Mouse (Mus musculus): ENCODE data around the gene Rab3d. TPM values are rescaled to one million over a fixed set of nuclear protein-coding genes. Genes with fewer than 3 reads are reported as not detected.
A peak's percentile ranks its signal among the peaks of the same experiment; 100 is the strongest.

Gene Rab3d
- polyA plus RNA-seq, 1 experiment from 2014 or later: 23.0 TPM

DNA sequence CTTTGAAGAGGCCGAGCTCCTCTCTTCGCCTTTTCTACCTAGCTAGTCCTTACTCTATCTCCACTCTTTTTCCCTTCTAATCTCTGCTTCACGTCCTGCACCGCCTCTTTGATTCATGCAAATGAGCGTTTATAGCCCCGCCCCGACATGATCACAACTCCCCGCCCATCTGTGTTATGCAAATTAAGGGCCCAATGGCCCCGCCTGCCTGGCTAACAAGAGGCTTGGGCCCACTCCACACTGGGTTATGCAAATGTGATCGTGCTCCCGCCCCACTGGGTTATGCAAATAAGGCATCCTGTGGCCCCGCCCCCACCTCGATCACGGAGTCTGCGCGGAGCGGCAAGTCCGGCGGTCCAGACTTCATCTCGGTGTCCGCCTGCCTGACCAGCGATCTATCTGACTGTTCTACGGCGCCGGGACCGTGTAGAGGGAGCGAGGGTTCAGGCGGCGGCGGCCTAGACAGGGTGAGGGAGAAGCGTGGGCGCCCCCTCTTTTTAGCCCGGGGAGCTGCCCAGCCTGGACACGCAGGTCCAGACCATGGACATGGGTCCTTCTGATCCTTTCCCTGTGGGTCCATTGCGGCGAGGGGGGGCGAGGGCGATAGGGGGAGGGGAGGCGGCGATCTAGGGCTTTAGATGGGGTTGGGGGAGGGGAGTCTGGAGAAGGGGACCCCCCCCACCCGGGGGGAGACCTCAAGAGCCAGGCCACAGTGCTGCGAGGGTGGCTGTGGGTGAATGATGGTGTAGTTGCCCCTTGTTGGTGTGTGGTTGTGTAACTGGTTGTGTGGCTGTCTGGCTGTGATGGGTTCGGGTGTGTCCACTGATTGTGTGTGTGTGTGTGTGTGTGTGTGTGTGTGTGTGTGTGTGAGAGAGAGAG, 18.9 kb upstream of the Rab3d start, which contains the start of gene Plppr2:
Plppr2 (plus strand) TSS at position 342 of the 879 bp plus-strand sequence.
- H3K4me3 ChIP-seq: peak within 1 kb of the TSS; percentile 59
- peak within 1 kb of the TSS; percentile 86 for H3K27ac ChIP-seq (replicated peaks)
- ATAC-seq (ENCODE audit: low FRiP score, low read depth): peak; percentile 96
- H3K36me3 ChIP-seq: no peaks in the 10 kb centered on the region; the same call in 1 of the 2 replicates
- peaks cover 27% of the 10 kb centered on the region for H3K4me1 ChIP-seq (replicated peaks)
- under 1% methylated on average over 42 of the region's 43 CpGs for WGBS
- peak within 1 kb of the TSS; percentile 64 for H3K4me2 ChIP-seq
- H3K9me3 ChIP-seq: no peaks in the 10 kb centered on the region
- H3K9ac ChIP-seq: peak within 1 kb of the TSS; percentile 67
- H3K27me3 ChIP-seq: no peaks in the 10 kb centered on the region

GRCm38 (mm10) chr9:21935466-21936131, 17.6 kb upstream of the Rab3d start:
- Histone ChIP-seq H3K9ac (no peak overlapping the region), H3K27me3 (no peaks in the 10 kb centered on the region), H3K4me1 (replicated peaks) (peaks cover 27% of the 10 kb centered on the region), H3K4me3 (no peak overlapping the region), H3K4me2 (peak overlapping the region; percentile 64), H3K27ac (replicated peaks) (peak overlapping the region; percentile 86), H3K9me3 (no peaks in the 10 kb centered on the region), H3K36me3 (no peaks in the 10 kb centered on the region; the same call in 1 of the 2 replicates)
- no peak for ATAC-seq (ENCODE audit: low FRiP score, low read depth)
- WGBS: 91% methylated on average over 7 of the region's 7 CpGs

DNA sequence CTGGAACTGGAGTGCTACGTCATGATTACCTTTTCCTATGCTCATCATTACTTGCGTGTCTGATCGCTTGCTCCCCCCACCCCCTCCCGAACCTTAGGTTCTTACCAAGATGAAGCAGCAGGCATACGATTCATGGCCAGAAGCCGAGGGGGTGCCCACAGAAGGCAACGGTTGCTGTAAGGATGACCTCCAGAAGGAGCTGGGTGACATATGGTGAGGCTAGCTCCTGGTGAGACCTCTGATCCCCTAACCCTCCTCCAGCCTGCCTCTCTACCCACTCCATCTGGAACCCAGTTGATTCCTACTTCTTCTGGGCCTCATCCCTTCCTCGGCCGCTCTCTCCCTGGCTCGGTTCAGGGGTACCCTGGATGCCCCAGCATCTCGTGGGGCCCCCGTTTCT, 16.0 kb upstream of the Rab3d start:
- Histone ChIP-seq H3K27ac (replicated peaks) (no peak overlapping the region), H3K36me3 (no peaks in the 10 kb centered on the region)
- WGBS: 86% methylated on average over 12 of the region's 12 CpGs

DNA sequence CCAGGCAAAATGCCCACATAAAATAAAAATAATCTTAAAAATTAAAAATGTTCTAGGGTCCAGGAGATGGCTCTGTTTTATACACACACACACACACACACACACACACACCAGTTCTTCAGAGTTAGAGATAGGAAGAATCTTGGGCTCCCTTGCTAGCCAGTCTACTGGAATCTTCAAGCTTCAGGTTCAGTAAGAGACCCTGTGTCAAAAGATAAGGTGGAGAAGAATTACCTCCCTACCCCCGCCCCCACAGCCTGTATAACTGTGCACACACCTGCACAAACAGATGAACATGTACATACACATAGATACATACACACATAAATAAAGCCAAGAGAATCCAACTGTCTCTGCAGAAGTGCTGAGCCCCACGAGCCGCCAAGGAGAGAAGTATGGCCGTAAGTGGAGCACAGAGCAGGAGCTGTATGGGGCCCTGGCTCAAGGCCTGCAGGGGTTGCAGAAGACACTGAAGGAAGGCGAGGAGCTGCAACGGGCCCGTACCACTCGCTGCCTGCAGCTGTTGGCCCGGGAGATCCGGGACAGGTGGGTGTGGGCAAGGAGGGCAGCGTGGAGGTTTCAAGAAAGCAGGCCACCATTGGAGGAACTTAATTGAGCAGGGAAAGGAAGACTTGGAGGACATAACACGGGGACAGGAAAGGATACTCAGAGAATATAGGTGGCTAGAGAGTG, 14.6 kb upstream of the Rab3d start:
- 61% methylated on average over 12 of the region's 12 CpGs for WGBS
- Histone ChIP-seq H3K27ac (replicated peaks) (no peak overlapping the region), H3K27me3 (no peaks in the 10 kb centered on the region), H3K36me3 (no peaks in the 10 kb centered on the region), H3K4me2 (no peak overlapping the region), H3K4me1 (replicated peaks) (peaks cover 13% of the 10 kb centered on the region), H3K4me3 (no peak overlapping the region), H3K9me3 (no peaks in the 10 kb centered on the region), H3K9ac (no peak overlapping the region)
- no peak for ATAC-seq (ENCODE audit: low FRiP score, low read depth)

More for the DNA sequence above, 16.0 kb upstream of the Rab3d start:
- Histone ChIP-seq H3K4me1 (replicated peaks) (peaks cover 23% of the 10 kb centered on the region), H3K9me3 (no peaks in the 10 kb centered on the region), H3K27me3 (no peaks in the 10 kb centered on the region), H3K4me3 (no peak overlapping the region), H3K4me2 (no peak overlapping the region), H3K9ac (no peak overlapping the region)
- no peak for ATAC-seq (ENCODE audit: low FRiP score, low read depth)

DNA sequence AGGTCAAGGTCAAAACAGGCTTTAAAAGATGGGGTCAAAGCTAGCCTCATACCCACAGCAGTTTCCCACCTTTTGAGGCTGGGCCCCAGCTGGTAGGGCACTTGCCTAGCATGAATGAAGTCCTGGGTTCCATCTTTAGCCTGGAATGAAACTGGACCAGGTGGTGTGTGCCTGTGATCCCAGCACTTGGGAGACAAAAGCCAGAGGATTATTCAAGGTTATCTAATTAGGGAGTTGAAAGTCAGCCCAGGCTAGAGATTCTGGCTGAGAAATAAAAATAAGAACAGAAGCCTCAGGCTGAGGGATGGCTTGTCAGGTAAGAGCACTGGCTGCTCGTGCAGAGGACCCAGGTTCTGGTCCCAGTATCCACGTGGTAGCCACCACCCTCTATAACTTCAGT, 14.0 kb upstream of the Rab3d start:
- Histone ChIP-seq H3K4me3 (no peak overlapping the region), H3K4me2 (no peak overlapping the region), H3K27me3 (no peaks in the 10 kb centered on the region), H3K4me1 (replicated peaks) (peaks cover 15% of the 10 kb centered on the region), H3K9me3 (no peaks in the 10 kb centered on the region), H3K27ac (replicated peaks) (no peak overlapping the region), H3K9ac (no peak overlapping the region), H3K36me3 (no peaks in the 10 kb centered on the region)
- no peak for ATAC-seq (ENCODE audit: low FRiP score, low read depth)
- WGBS: 49% methylated on average over 2 of the region's 2 CpGs

DNA sequence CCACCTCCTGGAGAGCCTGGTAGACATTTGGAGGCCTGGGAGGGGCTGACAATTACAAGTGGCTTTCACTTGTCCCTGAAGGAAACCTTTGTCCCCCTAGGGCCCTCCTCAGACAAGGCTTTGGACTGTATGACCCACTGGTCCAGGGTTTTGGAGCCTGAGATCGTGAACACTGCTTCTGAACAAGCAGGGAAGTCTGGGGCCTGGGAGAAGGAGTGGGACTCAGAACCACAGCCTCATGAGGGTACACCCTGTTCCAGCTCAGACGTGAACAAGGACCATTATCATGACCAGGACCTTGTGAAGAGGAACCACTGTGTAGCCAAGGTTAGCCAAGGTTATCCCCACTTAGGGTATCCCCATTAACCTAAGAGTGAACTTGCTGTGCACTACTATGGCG, 11.2 kb upstream of the Rab3d start:
- 87% methylated on average over 3 of the region's 3 CpGs for WGBS
- H3K9me3 ChIP-seq: no peaks in the 10 kb centered on the region
- H3K4me3 ChIP-seq: no peak overlapping the region
- ATAC-seq (ENCODE audit: low FRiP score, low read depth): no peak
- peaks cover 22% of the 10 kb centered on the region for H3K4me1 ChIP-seq (replicated peaks)
- no peak overlapping the region for H3K9ac ChIP-seq
- 0 out of 2 replicates have a peak, but pooled peaks cover 4% of the 10 kb centered on the region for H3K36me3 ChIP-seq
- H3K4me2 ChIP-seq: no peak overlapping the region
- H3K27me3 ChIP-seq: no peaks in the 10 kb centered on the region
- H3K27ac ChIP-seq (replicated peaks): no peak overlapping the region

DNA sequence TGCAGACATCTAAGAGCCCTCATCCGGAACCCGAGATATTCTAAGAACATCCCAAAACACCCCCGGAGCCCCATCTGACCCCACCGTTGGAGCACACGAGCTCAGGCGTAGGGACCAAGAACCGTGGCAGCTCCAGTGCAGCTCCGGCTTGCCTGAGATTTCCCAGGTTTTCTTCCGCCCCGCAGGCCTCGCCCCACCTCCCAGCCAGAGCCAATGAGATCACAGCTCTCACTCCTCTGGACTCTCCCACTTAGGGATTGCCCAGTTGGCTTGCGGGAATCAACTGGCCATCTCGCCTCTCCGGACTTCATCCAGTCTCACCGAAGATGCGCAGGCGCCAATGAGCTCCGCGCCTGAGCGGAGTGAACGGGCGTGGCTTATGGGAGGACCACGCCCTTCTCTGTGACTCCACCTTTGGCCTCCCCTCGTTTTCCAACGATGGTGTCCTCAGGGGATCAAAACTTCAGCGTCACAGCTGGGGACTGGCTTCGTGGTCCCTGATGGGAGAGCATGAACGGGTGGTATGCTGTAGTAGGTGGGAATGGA, 9.3 kb upstream of the Rab3d start, which contains the start of the genes Ccdc159 and Tmem205:
Ccdc159 (plus strand) TSS at position 264 of the 546 bp plus-strand sequence.
Tmem205 (minus strand) TSS at position 349 of the 546 bp plus-strand sequence.
- Histone ChIP-seq H3K4me1 (replicated peaks) (peaks cover 23% of the 10 kb centered on the region), H3K4me2 (peak within 1 kb of the TSS; percentile 69), H3K4me3 (peak within 1 kb of the TSS; percentile 56), H3K9me3 (no peaks in the 10 kb centered on the region), H3K36me3 (0 out of 2 replicates have a peak, but pooled peaks cover 4% of the 10 kb centered on the region), H3K27me3 (no peaks in the 10 kb centered on the region), H3K9ac (peak within 1 kb of the TSS; percentile 60), H3K27ac (replicated peaks) (peak within 1 kb of the TSS; percentile 69)
- WGBS: under 1% methylated on average over 28 of the region's 28 CpGs
- peak; percentile 97 for ATAC-seq (ENCODE audit: low FRiP score, low read depth)

GRCm38 (mm10) chr9:21926784-21927183, 8.8 kb upstream of the Rab3d start:
- 1% methylated on average over 6 of the region's 6 CpGs for WGBS

GRCm38 (mm10) chr9:21926155-21926554, 8.2 kb upstream of the Rab3d start:
- no peak for ATAC-seq (ENCODE audit: low FRiP score, low read depth)
- Histone ChIP-seq H3K4me1 (replicated peaks) (peaks cover 23% of the 10 kb centered on the region), H3K9ac (peak overlapping the region; percentile 60; the same call in 1 of the 2 replicates), H3K27me3 (no peaks in the 10 kb centered on the region), H3K36me3 (0 out of 2 replicates have a peak, but pooled peaks cover 4% of the 10 kb centered on the region), H3K9me3 (no peaks in the 10 kb centered on the region), H3K4me2 (peak overlapping the region; percentile 69), H3K4me3 (peak overlapping the region; percentile 56), H3K27ac (replicated peaks) (no peak overlapping the region)
- WGBS: 77% methylated on average over 6 of the region's 6 CpGs

More at GRCm38 (mm10) chr9:21926784-21927183, 8.8 kb upstream of the Rab3d start:
- Histone ChIP-seq H3K4me3 (peak overlapping the region; percentile 56), H3K36me3 (0 out of 2 replicates have a peak, but pooled peaks cover 4% of the 10 kb centered on the region), H3K4me1 (replicated peaks) (peaks cover 23% of the 10 kb centered on the region), H3K9ac (peak overlapping the region; percentile 60), H3K9me3 (no peaks in the 10 kb centered on the region), H3K4me2 (peak overlapping the region; percentile 69), H3K27me3 (no peaks in the 10 kb centered on the region), H3K27ac (replicated peaks) (peak overlapping the region; percentile 69)
- ATAC-seq (ENCODE audit: low FRiP score, low read depth): no peak

GRCm38 (mm10) chr9:21925506-21925905, 7.5 kb upstream of the Rab3d start:
- WGBS: 100% methylated on average over 1 of the region's 1 CpGs

GRCm38 (mm10) chr9:21925034-21925433, 7.0 kb upstream of the Rab3d start:
- Histone ChIP-seq H3K27me3 (no peaks in the 10 kb centered on the region), H3K4me1 (replicated peaks) (peaks cover 23% of the 10 kb centered on the region), H3K4me2 (no peak overlapping the region), H3K9ac (no peak overlapping the region), H3K4me3 (no peak overlapping the region), H3K27ac (replicated peaks) (no peak overlapping the region), H3K9me3 (no peaks in the 10 kb centered on the region), H3K36me3 (0 out of 2 replicates have a peak, but pooled peaks cover 4% of the 10 kb centered on the region)
- WGBS: 79% methylated on average over 3 of the region's 3 CpGs
- ATAC-seq (ENCODE audit: low FRiP score, low read depth): no peak

More at GRCm38 (mm10) chr9:21925506-21925905, 7.5 kb upstream of the Rab3d start:
- Histone ChIP-seq H3K9me3 (no peaks in the 10 kb centered on the region), H3K36me3 (0 out of 2 replicates have a peak, but pooled peaks cover 4% of the 10 kb centered on the region), H3K27ac (replicated peaks) (no peak overlapping the region), H3K4me1 (replicated peaks) (peaks cover 23% of the 10 kb centered on the region), H3K4me3 (no peak overlapping the region), H3K4me2 (no peak overlapping the region), H3K27me3 (no peaks in the 10 kb centered on the region), H3K9ac (no peak overlapping the region)
- ATAC-seq (ENCODE audit: low FRiP score, low read depth): no peak

Data from hindbrain, embryonic 15.5 days (tissue).